Mouse (Mus musculus): ENCODE results near the gene Olfr1431. TPM values are rescaled to one million over a fixed set of nuclear protein-coding genes. Genes with fewer than 3 reads are reported as not detected.
"Not testable (repeated sequence)": the region's sequence is repeated elsewhere in the genome, so short reads cannot be mapped to it uniquely, and the experiment has no call there.

The Olfr1431 gene
- polyA plus RNA-seq (2016; fragmentation: Nextera tagmentation; extraction: Ambion mirVana) = not detected in 2 replicates

DNA sequence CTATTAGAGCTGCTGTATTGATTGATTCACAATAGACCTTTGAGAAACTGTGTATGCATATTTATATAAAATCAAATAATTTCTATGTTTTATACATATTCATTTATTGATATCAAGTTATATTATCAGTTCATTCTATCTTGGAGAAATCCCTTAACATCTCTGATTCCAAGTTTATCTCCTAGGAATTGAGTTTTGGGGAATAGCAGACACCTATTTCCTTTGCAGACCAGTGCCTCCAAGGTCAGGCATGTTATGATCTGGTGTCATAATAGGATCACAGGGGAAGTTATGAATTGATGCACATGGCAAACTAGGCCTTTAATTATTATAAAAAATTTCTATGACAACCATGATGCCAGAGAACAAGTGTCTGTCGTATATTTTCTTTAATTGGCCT lies at the start of gene Olfr1431:
Gene Olfr1431, plus strand, starts transcription at position 301 of the 400 bp plus-strand sequence.
- H3K4me2 ChIP-seq (replicated peaks) = no peak within 1 kb of the TSS
- WGBS = 80% methylated on average over 1 of the region's 1 CpGs
- H3K9ac ChIP-seq = no peak within 1 kb of the TSS
- no peak within 1 kb of the TSS for H3K27ac ChIP-seq
- H3K4me3 ChIP-seq = no peak within 1 kb of the TSS
- ATAC-seq (ENCODE audit: insufficient number of reproducible peaks, insufficient read depth, low FRiP score, low TSS enrichment) = no peak
- no peaks in the 10 kb centered on the region for H3K4me1 ChIP-seq
- H3K27me3 ChIP-seq = no peaks in the 10 kb centered on the region
- no peaks in the 10 kb centered on the region for H3K9me3 ChIP-seq
- H3K36me3 ChIP-seq = no peaks in the 10 kb centered on the region

DNA sequence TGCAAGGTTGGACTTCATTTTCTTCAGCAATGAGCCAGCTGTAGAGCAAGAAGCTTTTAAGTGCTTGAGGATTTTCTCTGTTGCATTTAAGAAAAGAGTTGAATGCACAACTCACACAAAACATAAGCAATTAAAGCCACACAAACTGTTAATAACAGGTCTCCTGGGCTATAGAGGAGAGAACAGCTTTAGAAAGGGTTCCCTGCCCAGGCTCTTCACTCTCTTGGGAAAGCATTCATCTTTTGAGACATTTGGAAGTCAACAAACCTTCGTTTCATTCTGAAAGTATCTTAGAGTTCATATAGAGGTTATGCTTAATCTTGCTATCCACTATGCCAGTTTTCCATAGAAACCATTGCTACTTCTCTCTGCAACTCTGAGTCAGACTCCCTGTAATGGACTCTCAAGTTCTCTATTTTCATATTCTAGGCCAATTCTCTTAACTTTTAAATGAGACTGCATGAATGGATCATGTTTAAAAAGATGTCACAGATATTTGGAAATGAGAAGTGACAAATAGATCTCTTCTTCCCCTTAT lies 30.3 kb upstream of the Olfr1431 start, which contains the start of gene Olfr1555-ps1:
Gene Olfr1555-ps1, minus strand, starts transcription at position 51 of the 538 bp plus-strand sequence.
- H3K9me3 ChIP-seq; H3K9ac ChIP-seq; H3K4me3 ChIP-seq; H3K4me1 ChIP-seq; H3K36me3 ChIP-seq; H3K27ac ChIP-seq; H3K27me3 ChIP-seq; ATAC-seq (ENCODE audit: insufficient number of reproducible peaks, insufficient read depth, low FRiP score, low TSS enrichment); H3K4me2 ChIP-seq (replicated peaks): not testable (repeated sequence)
- WGBS = 44% methylated on average over 1 of the region's 1 CpGs

DNA sequence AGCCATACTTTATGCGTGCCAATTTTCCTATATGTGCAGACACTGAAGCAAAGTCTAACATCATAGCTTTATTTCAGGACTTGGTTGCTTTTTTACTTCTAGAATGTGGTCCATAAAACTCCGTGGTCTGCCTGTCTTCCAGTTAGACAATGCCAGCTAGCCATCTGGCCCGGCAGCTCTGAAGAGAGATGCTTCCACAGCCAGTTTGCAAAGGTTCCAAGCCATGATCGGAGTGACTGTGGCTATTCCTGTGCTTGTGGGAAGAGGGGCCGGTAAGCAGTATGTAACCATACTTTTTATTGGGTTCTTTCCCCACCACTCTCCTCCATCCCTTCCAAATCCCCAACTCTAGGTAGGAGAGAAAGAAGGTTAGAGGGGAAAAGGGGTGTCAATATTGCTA lies 25.0 kb upstream of the Olfr1431 start:
- WGBS = 85% methylated on average over 5 of the region's 5 CpGs
- not testable (repeated sequence) for H3K9ac ChIP-seq; H3K4me2 ChIP-seq (replicated peaks); H3K27me3 ChIP-seq; H3K9me3 ChIP-seq; ATAC-seq (ENCODE audit: insufficient number of reproducible peaks, insufficient read depth, low FRiP score, low TSS enrichment); H3K36me3 ChIP-seq; H3K27ac ChIP-seq; H3K4me1 ChIP-seq; H3K4me3 ChIP-seq

DNA sequence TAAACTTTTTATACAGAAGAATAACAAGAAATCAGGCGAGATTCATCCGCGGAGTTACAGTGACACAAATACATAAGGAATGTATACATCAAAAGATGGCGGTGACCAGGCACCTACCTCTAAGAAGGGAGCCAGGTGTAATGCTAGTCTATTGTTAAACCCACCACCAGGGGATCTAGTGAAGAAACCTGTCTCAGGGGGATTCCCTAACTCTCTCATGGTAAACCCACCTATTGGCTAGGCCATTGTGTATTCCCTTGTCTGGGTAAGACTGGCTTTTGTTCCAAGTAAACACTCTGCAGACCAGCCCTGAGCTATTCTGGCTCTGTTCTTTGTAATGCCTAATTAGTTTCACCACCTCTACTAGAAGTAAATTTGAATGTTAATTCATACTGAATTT lies 1.4 kb upstream of the Olfr1431 start:
- not testable (repeated sequence) for H3K9ac ChIP-seq; H3K4me2 ChIP-seq (replicated peaks); H3K27me3 ChIP-seq; H3K9me3 ChIP-seq; H3K4me1 ChIP-seq; H3K27ac ChIP-seq; ATAC-seq (ENCODE audit: insufficient number of reproducible peaks, insufficient read depth, low FRiP score, low TSS enrichment); H3K36me3 ChIP-seq; H3K4me3 ChIP-seq
- 81% methylated on average over 4 of the region's 4 CpGs for WGBS

DNA sequence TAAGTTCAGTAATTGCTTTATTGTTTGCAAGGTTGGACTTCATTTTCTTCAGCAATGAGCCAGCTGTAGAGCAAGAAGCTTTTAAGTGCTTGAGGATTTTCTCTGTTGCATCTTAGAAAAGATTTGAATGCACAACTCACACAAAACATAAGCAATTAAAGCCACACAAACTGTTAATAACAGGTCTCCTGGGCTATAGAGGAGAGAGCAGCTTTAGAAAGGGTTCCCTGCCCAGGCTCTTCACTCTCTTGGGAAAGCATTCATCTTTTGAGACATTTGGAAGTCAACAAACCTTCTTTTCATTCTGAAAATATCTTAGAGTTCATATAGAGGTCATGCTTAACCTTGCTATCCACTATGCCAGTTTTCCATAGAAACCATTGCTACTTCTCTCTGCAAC lies 32.1 kb downstream of the Olfr1431 start, which contains the start of gene Olfr1432:
Gene Olfr1432, minus strand, starts transcription at position 101 of the 400 bp plus-strand sequence.
- ATAC-seq (ENCODE audit: insufficient number of reproducible peaks, insufficient read depth, low FRiP score, low TSS enrichment); H3K36me3 ChIP-seq; H3K27me3 ChIP-seq; H3K9me3 ChIP-seq; H3K27ac ChIP-seq; H3K4me2 ChIP-seq (replicated peaks); H3K4me3 ChIP-seq; H3K9ac ChIP-seq; H3K4me1 ChIP-seq: not testable (repeated sequence)

DNA sequence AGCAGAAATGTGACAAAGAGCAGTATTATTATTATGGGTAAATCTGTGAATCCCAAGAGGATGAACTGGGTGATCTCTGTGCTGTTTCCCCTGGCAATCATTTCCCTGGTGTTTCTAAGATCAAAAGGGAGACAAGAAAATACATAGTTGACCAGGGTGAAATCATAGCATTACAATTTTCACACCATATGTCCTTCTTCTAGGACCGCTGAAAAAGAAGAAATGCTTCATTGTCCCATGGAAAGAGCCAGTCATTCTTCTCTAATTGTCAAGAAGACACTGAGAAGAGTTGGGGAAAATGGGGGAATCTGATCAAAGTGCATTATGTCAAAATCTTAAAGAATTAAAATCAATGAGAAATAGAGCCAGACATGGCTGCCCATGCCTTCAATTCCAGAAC lies 41.1 kb downstream of the Olfr1431 start, which contains the start of gene Olfr262:
Gene Olfr262, minus strand, starts transcription at position 101 of the 400 bp plus-strand sequence.
- H3K4me1 ChIP-seq = no peaks in the 10 kb centered on the region
- no peak within 1 kb of the TSS for H3K9ac ChIP-seq
- WGBS = 73% methylated on average over 1 of the region's 1 CpGs
- no peak within 1 kb of the TSS for H3K4me2 ChIP-seq (replicated peaks)
- no peak for ATAC-seq (ENCODE audit: insufficient number of reproducible peaks, insufficient read depth, low FRiP score, low TSS enrichment)
- no peaks in the 10 kb centered on the region for H3K36me3 ChIP-seq
- no peaks in the 10 kb centered on the region for H3K27me3 ChIP-seq
- no peaks in the 10 kb centered on the region for H3K9me3 ChIP-seq
- H3K27ac ChIP-seq = no peak within 1 kb of the TSS
- H3K4me3 ChIP-seq = no peak within 1 kb of the TSS

DNA sequence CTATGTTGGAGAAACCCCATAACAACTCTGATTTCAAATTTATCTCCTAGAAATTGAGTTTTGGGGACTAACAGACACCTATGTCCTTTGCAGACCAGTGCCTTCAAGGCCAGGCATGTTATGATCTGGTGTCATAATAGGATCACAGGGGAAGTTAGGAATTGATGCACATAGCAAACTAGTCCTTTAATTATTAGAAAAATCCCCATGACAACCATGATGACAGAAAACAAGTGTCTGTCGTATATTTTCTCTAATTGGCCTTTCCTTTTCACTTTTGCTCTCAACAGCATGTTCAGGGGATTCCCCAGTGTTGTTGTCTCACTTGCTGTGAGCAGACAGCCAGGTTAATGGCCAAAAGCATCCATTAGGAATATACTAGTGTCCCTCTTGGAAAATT lies 60.3 kb downstream of the Olfr1431 start, which contains the start of gene Olfr235:
Gene Olfr235, plus strand, starts transcription at position 301 of the 400 bp plus-strand sequence.
- 59% methylated on average over 1 of the region's 1 CpGs for whole genome bisulfite sequencing
- H3K4me2 ChIP-seq (replicated peaks) = no peak within 1 kb of the TSS

More for the DNA sequence above, 60.3 kb downstream of the Olfr1431 start, which contains the start of gene Olfr235:
- H3K9me3 ChIP-seq = no peaks in the 10 kb centered on the region
- no peaks in the 10 kb centered on the region for H3K4me1 ChIP-seq
- H3K36me3 ChIP-seq = no peaks in the 10 kb centered on the region
- no peak within 1 kb of the TSS for H3K9ac ChIP-seq
- H3K27me3 ChIP-seq = no peaks in the 10 kb centered on the region
- H3K4me3 ChIP-seq = no peak within 1 kb of the TSS
- H3K27ac ChIP-seq = no peak within 1 kb of the TSS
- no peak for ATAC-seq (ENCODE audit: insufficient number of reproducible peaks, insufficient read depth, low FRiP score, low TSS enrichment)

Other genes starting within 250 kb of the Olfr1431 start
- 5.6 and 6.0 TPM in 2 replicates for gene Osbp, start 234.7 kb upstream of the Olfr1431 start, polyA plus RNA-seq (2016; fragmentation: Nextera tagmentation; extraction: Ambion mirVana)
- gene Olfr1423, start 159.3 kb upstream of the Olfr1431 start, polyA plus RNA-seq (2016; fragmentation: Nextera tagmentation; extraction: Ambion mirVana) = not detected in 2 replicates
- not detected in 2 replicates for gene Olfr1424, start 138.0 kb upstream of the Olfr1431 start, polyA plus RNA-seq (2016; fragmentation: Nextera tagmentation; extraction: Ambion mirVana)
- not detected in 2 replicates for gene Olfr1425, start 122.9 kb upstream of the Olfr1431 start, polyA plus RNA-seq (2016; fragmentation: Nextera tagmentation; extraction: Ambion mirVana)
- not detected in 2 replicates for gene Olfr1426, start 108.6 kb upstream of the Olfr1431 start, polyA plus RNA-seq (2016; fragmentation: Nextera tagmentation; extraction: Ambion mirVana)
- gene Olfr1427, start 97.3 kb upstream of the Olfr1431 start, polyA plus RNA-seq (2016; fragmentation: Nextera tagmentation; extraction: Ambion mirVana) = not detected in 2 replicates
- not detected in 2 replicates for gene Olfr1428, start 84.7 kb upstream of the Olfr1431 start, polyA plus RNA-seq (2016; fragmentation: Nextera tagmentation; extraction: Ambion mirVana)
- gene Olfr76, start 77.4 kb upstream of the Olfr1431 start, polyA plus RNA-seq (2016; fragmentation: Nextera tagmentation; extraction: Ambion mirVana) = not detected in 2 replicates
- gene Olfr1555-ps1, start 30.5 kb upstream of the Olfr1431 start, polyA plus RNA-seq (2016; fragmentation: Nextera tagmentation; extraction: Ambion mirVana) = not detected in 2 replicates
- gene Olfr1432, start 32.0 kb downstream of the Olfr1431 start, polyA plus RNA-seq (2016; fragmentation: Nextera tagmentation; extraction: Ambion mirVana) = not detected in 2 replicates
- gene Olfr262, start 41.0 kb downstream of the Olfr1431 start, polyA plus RNA-seq (2016; fragmentation: Nextera tagmentation; extraction: Ambion mirVana) = not detected in 2 replicates
- gene Olfr235, start 60.4 kb downstream of the Olfr1431 start, polyA plus RNA-seq (2016; fragmentation: Nextera tagmentation; extraction: Ambion mirVana) = not detected in 2 replicates
- gene Olfr1434, start 79.2 kb downstream of the Olfr1431 start, polyA plus RNA-seq (2016; fragmentation: Nextera tagmentation; extraction: Ambion mirVana) = 0.08 TPM in 1 of 2 replicates, not detected in the other
- gene Olfr1436, start 98.5 kb downstream of the Olfr1431 start, polyA plus RNA-seq (2016; fragmentation: Nextera tagmentation; extraction: Ambion mirVana) = not detected in 2 replicates
- gene Olfr1437, start 124.5 kb downstream of the Olfr1431 start, polyA plus RNA-seq (2016; fragmentation: Nextera tagmentation; extraction: Ambion mirVana) = not detected in 2 replicates
- gene Olfr1438-ps1, start 135.3 kb downstream of the Olfr1431 start, polyA plus RNA-seq (2016; fragmentation: Nextera tagmentation; extraction: Ambion mirVana) = not detected in 2 replicates
- not detected in 2 replicates for gene Olfr1440, start 186.6 kb downstream of the Olfr1431 start, polyA plus RNA-seq (2016; fragmentation: Nextera tagmentation; extraction: Ambion mirVana)
- not detected in 2 replicates for gene Olfr1441, start 216.8 kb downstream of the Olfr1431 start, polyA plus RNA-seq (2016; fragmentation: Nextera tagmentation; extraction: Ambion mirVana)
- not detected in 2 replicates for gene Pfpl, start 227.3 kb downstream of the Olfr1431 start, polyA plus RNA-seq (2016; fragmentation: Nextera tagmentation; extraction: Ambion mirVana)